ENCODE assay signal across 9 mouse cellular contexts in genomic region chr17:33630171-33630895, GRCm38 (mm10). TPM values are rescaled to one million over a fixed set of nuclear protein-coding genes. Genes with fewer than 3 reads are reported as not detected.
DNase-seq lines count a peak whose midpoint lies in the region; ATAC-seq and TF ChIP-seq lines count a peak whose summit lies in the region.
"Had no signal": no experiment of that assay in that cellular context is flagged by ENCODE, and none has a peak within 500 bp of the region (broad histone marks: within the 10 kb centered on the region; RNA-seq: fewer than 3 reads in every experiment).

No protein-coding gene starts in this region.

- peak overlapping the region; percentile 99 for H3K27ac ChIP-seq in heart, embryonic 10.5 days
- H3K27ac ChIP-seq in bone marrow macrophage, adult 2 months (ENCODE audit: insufficient read depth, low read depth, low read length): no peak overlapping the region
- no peak overlapping the region for H3K27ac ChIP-seq in hindbrain, embryonic 14.5 days
- H3K27ac ChIP-seq in midbrain, embryonic 12.5 days (replicated peaks): no peak overlapping the region

- TF ChIP-seq CTCF in bone marrow macrophage, adult 2 months (IDR thresholded peaks at IDR 0.05; ENCODE audit: low read depth, low read length): no peak

- H3K4me3 ChIP-seq in heart, embryonic 10.5 days: peak overlapping the region; percentile 82
- peak overlapping the region; percentile 86; the same call in 1 of the 2 replicates for H3K4me3 ChIP-seq in bone marrow macrophage, adult 2 months (ENCODE audit: insufficient read depth, low read length)
- H3K4me3 ChIP-seq in hindbrain, embryonic 14.5 days (replicated peaks; ENCODE audit: low read length): no peak overlapping the region
- H3K4me3 ChIP-seq in midbrain, embryonic 12.5 days: peak overlapping the region; percentile 60

- WGBS in heart, embryonic 10.5 days: 84% methylated on average over 13 of the region's 13 CpGs
- WGBS in hindbrain, embryonic 14.5 days: 85% methylated on average over 13 of the region's 13 CpGs
- 82% methylated on average over 13 of the region's 13 CpGs for WGBS in midbrain, embryonic 12.5 days

- H3K4me1 ChIP-seq in heart, embryonic 10.5 days: peaks cover 13% of the 10 kb centered on the region
- H3K4me1 ChIP-seq in bone marrow macrophage, adult 2 months (ENCODE audit: control insufficient read depth, insufficient read depth, low read length): peaks cover 18% of the 10 kb centered on the region
- H3K4me1 ChIP-seq in hindbrain, embryonic 14.5 days (replicated peaks; ENCODE audit: control insufficient read depth, insufficient read depth, low read length): peaks cover 21% of the 10 kb centered on the region
- H3K4me1 ChIP-seq in midbrain, embryonic 12.5 days: peaks cover 23% of the 10 kb centered on the region

- H3K27me3 ChIP-seq in heart, embryonic 10.5 days (ENCODE audit: insufficient read depth, poor library complexity, severe bottlenecking): no peaks in the 10 kb centered on the region
- no peaks in the 10 kb centered on the region for H3K27me3 ChIP-seq in hindbrain, embryonic 14.5 days (ENCODE audit: control insufficient read depth, insufficient read depth, low read length)
- no peaks in the 10 kb centered on the region for H3K27me3 ChIP-seq in midbrain, embryonic 12.5 days

- no peak overlapping the region for H3K9ac ChIP-seq in hindbrain, embryonic 14.5 days
- no peak overlapping the region for H3K9ac ChIP-seq in midbrain, embryonic 12.5 days (replicated peaks)

- H3K4me2 ChIP-seq in hindbrain, embryonic 14.5 days (replicated peaks): peak overlapping the region; percentile 89
- peak overlapping the region; percentile 73 for H3K4me2 ChIP-seq in midbrain, embryonic 12.5 days (replicated peaks)

- DNase-seq in heart, embryonic 10.5 days (ENCODE audit: low spot score): no peak
- no peak for DNase-seq in heart, adult 8-10 months (ENCODE audit: low spot score)
- DNase-seq in hindbrain, embryonic 14.5 days (ENCODE audit: low spot score): no peak
- DNase-seq in ovary, adult 18-20 months (ENCODE audit: low spot score): no peak
- DNase-seq in right cerebral cortex, postnatal 25 days: no peak

- H3K36me3 ChIP-seq in heart, embryonic 10.5 days: peaks cover 24% of the 10 kb centered on the region
- H3K36me3 ChIP-seq in hindbrain, embryonic 14.5 days (replicated peaks; ENCODE audit: control insufficient read depth, insufficient read depth): peaks cover 24% of the 10 kb centered on the region
- H3K36me3 ChIP-seq in midbrain, embryonic 12.5 days: peaks cover 25% of the 10 kb centered on the region

- H3K9me3 ChIP-seq in heart, embryonic 10.5 days: no peaks in the 10 kb centered on the region
- H3K9me3 ChIP-seq in hindbrain, embryonic 14.5 days (ENCODE audit: control insufficient read depth, low read length): no peaks in the 10 kb centered on the region
- no peaks in the 10 kb centered on the region for H3K9me3 ChIP-seq in midbrain, embryonic 12.5 days

- no peak for TF ChIP-seq POLR2A in bone marrow macrophage, adult 2 months (IDR thresholded peaks at IDR 0.05; ENCODE audit: borderline replicate concordance, low read depth, low read length)

- ATAC-seq in hindbrain, embryonic 14.5 days (ENCODE audit: low FRiP score): no peak
- ATAC-seq in midbrain, embryonic 12.5 days (ENCODE audit: low FRiP score, low read depth): no peak
- no peak for ATAC-seq in monocyte, adult 5-6 weeks (replicated peaks; ENCODE audit: insufficient number of reproducible peaks, low FRiP score, low TSS enrichment, poor library complexity, severe bottlenecking)

RNA-seq across cellular contexts. Expression of gene Zfp414, which starts 1.4 kb away (rescaled TPM):
- 28.2 and 32.6 TPM in 2 replicates for polyA plus RNA-seq in heart, embryonic 10.5 days (2016; fragmentation: Nextera tagmentation; extraction: Ambion mirVana)
- total RNA-seq in heart, adult 8-10 months (2022): 10 to 100 TPM in 1 of 4 experiments, 1 to 10 TPM in 3; 7.0 to 11.4 (median 8.8) TPM
- 52.9 and 55.6 TPM in 2 replicates for polyA plus RNA-seq in bone marrow macrophage, adult 2 months (2012; ENCODE audit: insufficient read depth, insufficient read length, missing spikeins)
- polyA plus RNA-seq in hindbrain, embryonic 14.5 days (2014; fragmentation: Nextera tagmentation; extraction: Ambion mirVana): 81.3 and 85.9 TPM in 2 replicates
- 47.3 and 57.7 TPM in 2 replicates for polyA plus RNA-seq in midbrain, embryonic 12.5 days (2016; fragmentation: Nextera tagmentation; extraction: Ambion mirVana)
- total RNA-seq in monocyte, adult 5-6 weeks (2017): 7.8 to 17.3 TPM (median 8.7 TPM) in 3 replicates

RNA-seq across cellular contexts. Expression of gene Pram1, which starts 7.5 kb away (rescaled TPM):
- polyA plus RNA-seq in heart, embryonic 10.5 days (2016; fragmentation: Nextera tagmentation; extraction: Ambion mirVana): 0.33 and 0.44 TPM in 2 replicates
- under 1 TPM in 2 of 4 experiments, not detected in 2; 0.27 to 0.31 TPM for total RNA-seq in heart, adult 8-10 months (2022)
- polyA plus RNA-seq in bone marrow macrophage, adult 2 months (2012; ENCODE audit: insufficient read depth, insufficient read length, missing spikeins): 5.3 TPM in 1 of 2 replicates, not detected in the other
- 0.37 and 0.70 TPM in 2 replicates for polyA plus RNA-seq in hindbrain, embryonic 14.5 days (2014; fragmentation: Nextera tagmentation; extraction: Ambion mirVana)
- 0.63 and 0.84 TPM in 2 replicates for polyA plus RNA-seq in midbrain, embryonic 12.5 days (2016; fragmentation: Nextera tagmentation; extraction: Ambion mirVana)
- total RNA-seq in monocyte, adult 5-6 weeks (2017): 5.0 to 7.9 TPM in 2 of 3 replicates, not detected in the other
- total RNA-seq: megakaryocyte-erythroid progenitor cell, adult 5-6 weeks had no signal

RNA-seq across cellular contexts. Expression of gene Hnrnpm, which starts 56.3 kb away (rescaled TPM):
- polyA plus RNA-seq in heart, embryonic 10.5 days (2016; fragmentation: Nextera tagmentation; extraction: Ambion mirVana): 281 and 336 TPM in 2 replicates
- total RNA-seq in heart, adult 8-10 months (2022): 10 to 100 TPM; 76.0 to 96.9 (median 84.0) TPM
- polyA plus RNA-seq in bone marrow macrophage, adult 2 months (2012; ENCODE audit: insufficient read depth, insufficient read length, missing spikeins): 320 and 384 TPM in 2 replicates
- 161 and 173 TPM in 2 replicates for polyA plus RNA-seq in hindbrain, embryonic 14.5 days (2014; fragmentation: Nextera tagmentation; extraction: Ambion mirVana)
- 441 and 462 TPM in 2 replicates for polyA plus RNA-seq in midbrain, embryonic 12.5 days (2016; fragmentation: Nextera tagmentation; extraction: Ambion mirVana)
- total RNA-seq in monocyte, adult 5-6 weeks (2017): 275 to 423 TPM (median 304 TPM) in 3 replicates
